Mouse (Mus musculus) neutrophil, adult 5-6 weeks (primary cell): ENCODE results near the gene Dgcr2. TPM values are rescaled to one million over a fixed set of nuclear protein-coding genes. Genes with fewer than 3 reads are reported as not detected.

Source experiments
- ATAC-seq: fragments of 151-379, 151-347 bp; 2 replicates; pipeline ENCODE4 v1.8.0; 2017; ENCODE audit warnings: mild to moderate bottlenecking, moderate TSS enrichment; ENCODE audit not compliant: insufficient number of reproducible peaks, poor library complexity, low FRiP score, severe bottlenecking; ENCODE audit errors: extremely low read depth
- total RNA-seq: library from RNA; stranded (forward); fragments of 200-1000 nt; gene quantifications from 2 replicates; pipeline ENCODE4 v1.2.3, GENCODE M21; 2017

Dgcr2 gene
- total RNA-seq, 1 experiment from 2014 or later: 40.7 TPM

DNA sequence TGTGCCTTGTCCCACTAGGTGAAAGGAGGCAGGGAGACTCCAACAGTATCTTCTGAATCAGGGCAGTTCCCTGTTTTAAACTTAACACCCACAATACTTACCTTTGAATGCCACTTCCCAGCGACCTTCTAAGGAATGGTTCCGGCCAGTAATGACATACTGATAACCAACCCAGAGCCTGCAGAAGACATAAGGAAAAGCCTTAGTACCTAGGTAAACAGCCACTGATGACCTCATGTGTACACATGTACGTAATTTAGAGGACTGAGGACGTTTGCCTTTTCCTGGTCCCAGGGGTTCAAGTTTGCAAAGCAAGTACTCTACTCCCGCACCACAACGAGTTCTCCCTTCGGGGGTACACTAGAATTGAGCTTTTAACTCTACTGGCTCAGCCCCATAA, 41.2 kb downstream of the Dgcr2 start:
- ATAC-seq: no peak

GRCm38 (mm10) chr16:17853263-17853662, 45.1 kb downstream of the Dgcr2 start:
- ATAC-seq: no peak

DNA sequence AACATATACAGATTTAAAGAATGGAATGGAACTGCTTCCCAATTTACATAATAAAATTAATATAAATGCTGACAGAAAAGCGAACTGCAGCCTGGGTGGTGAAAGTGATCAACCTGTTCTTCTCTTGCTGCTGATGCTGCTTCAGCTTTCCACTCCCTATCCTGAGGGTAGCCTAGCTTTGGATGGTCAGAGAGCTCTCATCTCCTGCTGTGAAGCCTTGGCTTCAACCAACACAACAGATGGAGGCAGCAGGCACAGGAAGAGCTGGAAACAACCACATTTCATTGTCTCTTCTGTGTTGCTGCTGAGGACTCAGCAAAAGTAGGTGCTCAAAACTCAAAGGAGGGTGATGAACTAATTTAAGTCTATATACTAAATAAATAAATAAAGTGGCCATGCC, 46.5 kb downstream of the Dgcr2 start:
- ATAC-seq: no peak

- no peak for ATAC-seq
Measured at GRCm38 (mm10) chr16:17851331-17851730, 47.0 kb downstream of the Dgcr2 start.

- ATAC-seq: no peak
Measured at GRCm38 (mm10) chr16:17849486-17849885, 48.9 kb downstream of the Dgcr2 start.

GRCm38 (mm10) chr16:17848928-17849327, 49.4 kb downstream of the Dgcr2 start:
- ATAC-seq: no peak

DNA sequence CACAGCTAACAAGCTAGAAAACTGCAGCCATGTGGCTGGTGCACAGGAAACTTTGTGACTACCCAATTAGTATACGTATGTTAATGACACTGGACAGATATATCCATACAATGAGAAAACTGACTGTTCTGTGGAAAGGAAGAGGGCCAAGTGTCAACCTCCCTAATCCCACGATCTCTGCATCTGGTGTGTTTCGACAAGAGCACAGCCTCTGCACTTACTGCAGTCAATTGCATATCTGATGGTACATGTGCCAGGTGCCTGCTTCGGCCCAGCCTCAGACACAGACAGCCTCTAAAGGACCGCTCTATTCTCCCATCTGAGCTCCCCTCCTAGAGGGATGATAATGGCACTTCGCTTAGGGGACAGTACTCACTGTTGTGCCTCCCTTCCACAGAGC, 49.9 kb downstream of the Dgcr2 start:
- no peak for ATAC-seq

DNA sequence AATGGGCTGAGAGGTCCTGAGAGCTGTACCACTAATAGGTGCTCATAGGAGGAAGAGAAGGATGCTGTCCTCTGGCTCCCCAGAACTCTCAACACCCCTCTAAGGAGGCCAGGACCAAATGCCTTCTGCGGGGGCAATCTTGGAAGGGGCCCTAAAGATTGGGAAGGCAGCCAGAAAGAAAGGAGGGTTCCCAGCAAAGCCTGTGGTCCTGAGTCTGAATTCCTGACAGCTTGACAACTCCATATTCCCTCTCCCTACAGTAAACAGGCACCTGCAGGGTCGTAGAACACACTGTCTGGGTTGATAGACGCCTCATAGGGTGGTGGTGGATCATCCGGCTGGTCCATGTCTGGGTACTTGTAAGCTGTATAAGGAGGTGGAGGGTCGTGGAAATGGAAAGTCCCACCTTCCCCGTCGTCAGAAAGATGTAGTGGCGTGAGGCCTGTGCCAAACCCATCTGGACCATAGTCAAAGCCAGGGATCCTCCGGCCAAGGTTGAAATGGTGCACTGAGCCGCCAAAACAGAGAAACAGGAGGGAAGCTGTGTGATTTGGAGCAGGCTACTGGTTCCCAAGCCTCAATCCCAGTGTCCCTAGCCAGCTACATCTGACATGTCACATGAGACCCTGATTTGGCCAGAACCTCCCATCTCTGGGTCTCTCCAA, 54.5 kb downstream of the Dgcr2 start:
- ATAC-seq: no peak

DNA sequence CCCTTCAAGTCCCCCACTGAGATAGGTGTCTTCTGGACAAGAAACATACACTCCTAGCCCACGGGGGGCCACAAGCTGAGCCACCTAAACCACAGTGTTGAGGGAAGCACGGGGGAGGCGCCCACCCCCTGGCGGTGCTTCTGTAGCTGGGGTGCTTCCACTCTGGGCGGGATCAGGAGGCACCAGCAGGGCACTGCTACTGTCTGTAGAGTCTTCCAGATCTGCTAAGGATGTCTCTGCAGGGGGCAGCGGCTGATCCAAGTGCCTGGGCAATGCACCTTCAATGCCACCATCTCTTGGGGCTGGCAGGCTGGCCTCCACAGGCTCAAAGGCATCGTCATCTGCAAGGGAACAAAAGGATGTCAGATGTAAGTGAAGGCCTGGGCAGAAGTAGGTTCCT, 55.9 kb downstream of the Dgcr2 start:
- ATAC-seq: no peak

- ATAC-seq: no peak
Measured at GRCm38 (mm10) chr16:17839976-17840375, 58.4 kb downstream of the Dgcr2 start.

DNA sequence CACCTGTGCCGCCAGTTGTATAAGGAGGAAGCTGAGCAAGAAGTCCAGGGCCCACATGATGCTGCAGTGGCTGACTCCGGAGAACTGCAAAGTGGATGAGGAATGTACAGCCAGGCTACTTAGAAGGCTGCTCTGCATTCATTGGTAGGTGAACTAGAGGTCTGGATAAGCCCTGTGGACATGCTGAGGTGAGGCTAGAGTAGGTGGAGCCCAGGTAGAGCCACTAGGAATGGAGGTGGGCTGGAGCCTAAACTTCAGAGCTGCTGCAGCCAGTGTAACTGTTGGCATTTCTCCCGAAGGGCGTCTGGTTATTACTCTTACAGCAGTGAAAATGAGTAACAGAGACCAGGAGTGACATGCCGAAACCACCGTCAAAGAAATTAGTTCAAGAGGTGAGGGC, 60.3 kb downstream of the Dgcr2 start, which contains the start of gene Car15:
TSS of gene Car15 (minus strand) at position 314 of the 400 bp plus-strand sequence.
- ATAC-seq: no peak

DNA sequence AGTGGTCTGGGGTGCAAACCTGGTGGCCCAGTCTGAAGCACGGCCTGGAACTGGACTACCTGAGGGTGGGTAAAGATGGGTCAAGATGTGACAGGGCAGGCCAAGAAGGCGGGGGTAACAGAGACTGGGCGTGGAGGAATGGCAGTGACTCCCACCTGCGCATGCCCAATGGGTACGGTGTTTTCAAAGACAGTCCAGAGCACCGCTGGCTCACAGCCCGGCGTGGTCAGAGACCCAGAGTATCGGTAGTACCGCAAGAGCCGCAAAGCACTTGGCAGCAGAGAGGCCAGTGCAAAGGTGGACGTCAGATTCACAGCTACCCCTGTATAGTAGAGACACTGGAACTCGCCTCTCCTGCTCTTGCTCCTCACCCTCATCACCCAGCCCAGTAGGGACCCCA, 62.9 kb downstream of the Dgcr2 start:
- no peak for ATAC-seq

- no peak for ATAC-seq
Measured at GRCm38 (mm10) chr16:17834543-17834942, 63.8 kb downstream of the Dgcr2 start.

- no peak for ATAC-seq
Measured at GRCm38 (mm10) chr16:17833681-17834399, 64.5 kb downstream of the Dgcr2 start.

- no peak for ATAC-seq
Measured at GRCm38 (mm10) chr16:17833321-17833680, 65.1 kb downstream of the Dgcr2 start.

- ATAC-seq: no peak
Measured at GRCm38 (mm10) chr16:17832821-17833220, 65.5 kb downstream of the Dgcr2 start, which contains the start of gene B830017H08Rik. TSS of gene B830017H08Rik (plus strand) at chr16:17833121.

GRCm38 (mm10) chr16:17831781-17832180, 66.6 kb downstream of the Dgcr2 start:
- ATAC-seq: no peak

DNA sequence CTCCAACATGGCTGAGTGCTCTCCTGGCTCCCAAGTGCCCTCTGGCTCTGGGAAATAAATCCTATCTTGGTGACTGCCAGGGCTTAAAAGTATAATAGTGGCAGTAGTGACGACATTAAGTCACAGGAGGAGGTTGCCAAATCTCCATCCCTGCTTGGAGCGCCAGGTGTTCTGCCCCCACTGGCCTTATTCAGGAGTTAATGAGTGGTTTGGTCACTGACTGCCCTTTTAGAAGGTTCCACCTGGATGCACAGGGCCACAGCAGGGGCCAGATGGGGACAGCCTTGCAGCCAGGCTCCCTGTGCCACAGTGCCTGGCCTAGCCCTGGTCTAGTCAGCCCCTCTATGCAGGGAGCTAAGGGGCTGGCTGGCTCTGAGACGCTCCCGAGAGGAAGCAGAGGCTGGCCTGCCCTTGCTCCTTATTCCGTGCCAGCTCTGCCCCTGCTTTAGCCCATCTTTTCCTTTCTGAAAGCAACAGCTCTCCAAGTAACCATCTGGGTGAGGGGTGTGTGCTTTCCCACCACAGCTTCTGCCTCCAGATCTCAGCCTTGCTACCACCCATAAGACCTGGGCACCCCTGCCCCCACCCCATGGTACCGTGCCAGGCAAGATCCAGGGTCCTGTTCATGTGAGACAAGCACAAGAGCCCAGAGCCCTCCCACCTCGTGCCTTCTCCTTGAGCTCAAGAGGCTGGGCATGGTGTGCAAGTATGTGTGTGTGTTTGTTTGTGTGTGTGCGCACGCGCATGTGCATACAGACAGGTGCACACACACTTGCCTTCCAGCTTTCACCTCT, 67.8 kb downstream of the Dgcr2 start:
- ATAC-seq: no peak

DNA sequence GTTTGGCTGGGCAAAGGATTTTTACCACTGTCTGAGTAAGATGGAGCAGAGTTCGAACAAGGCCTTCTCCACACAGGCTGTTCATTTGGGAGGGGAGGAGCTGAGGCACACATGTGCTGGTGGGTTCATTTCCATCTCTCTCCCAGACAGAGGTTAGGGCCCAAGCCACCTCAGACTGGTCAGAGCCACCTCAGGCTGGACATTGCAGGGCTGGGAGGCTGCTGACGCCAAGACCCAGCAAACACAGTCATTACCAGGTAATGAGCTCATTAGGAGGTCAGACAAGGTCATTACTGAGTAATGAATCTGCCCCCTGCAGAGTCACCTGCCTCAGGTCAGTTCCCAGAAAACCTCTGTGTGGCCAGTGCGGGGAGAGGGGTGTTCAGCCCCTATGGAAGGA, 69.5 kb downstream of the Dgcr2 start:
- no peak for ATAC-seq

GRCm38 (mm10) chr16:17828229-17828628, 70.1 kb downstream of the Dgcr2 start:
- no peak for ATAC-seq
